Mouse (Mus musculus): Measurements from ENCODE around the gene Sirpa. TPM values are rescaled to one million over a fixed set of nuclear protein-coding genes. Genes with fewer than 3 reads are reported as not detected.

Gene Sirpa
- total and polyA plus RNA-seq, 3 experiments: 28.3 to 29.4 (median 28.9) TPM

- H3K27me3 ChIP-seq (ENCODE audit: control insufficient read depth, insufficient read depth, low read length): no peaks in the 10 kb centered on the region
- H3K9ac ChIP-seq (ENCODE audit: low read depth, low read length): no peak overlapping the region
- no peaks in the 10 kb centered on the region for H3K79me2 ChIP-seq (replicated peaks; ENCODE audit: control insufficient read depth, insufficient read depth, low read length)
- H3K27ac ChIP-seq: no peak overlapping the region
- H3K4me3 ChIP-seq: no peak overlapping the region
- TF ChIP-seq CTCF (IDR thresholded peaks at IDR 0.05): no peak
- no peak for TF ChIP-seq POLR2A (IDR thresholded peaks at IDR 0.05; ENCODE audit: insufficient read depth, low read depth, low read length)
- no peak for TF ChIP-seq EP300 (IDR thresholded peaks at IDR 0.05; ENCODE audit: insufficient read depth, low read depth, low read length)
- WGBS: 67% methylated on average over 5 of the region's 5 CpGs
- intact Hi-C loops (cut with DNase I): no loop called here
- H3K4me1 ChIP-seq (ENCODE audit: control insufficient read depth, insufficient read depth, low read length): no peaks in the 10 kb centered on the region
- H3K36me3 ChIP-seq (ENCODE audit: control insufficient read depth, insufficient read depth, low read length): no peaks in the 10 kb centered on the region
- DNase-seq: no peak
Measured at GRCm38 (mm10) chr2:129679066-129679465, 86.4 kb downstream of the Sirpa start.

GRCm38 (mm10) chr2:129680236-129680635 is 87.6 kb downstream of the Sirpa start:
- Histone ChIP-seq H3K79me2 (replicated peaks; ENCODE audit: control insufficient read depth, insufficient read depth, low read length) (no peaks in the 10 kb centered on the region), H3K9ac (ENCODE audit: low read depth, low read length) (no peak overlapping the region), H3K4me3 (no peak overlapping the region), H3K27ac (no peak overlapping the region), H3K27me3 (ENCODE audit: control insufficient read depth, insufficient read depth, low read length) (no peaks in the 10 kb centered on the region), H3K36me3 (ENCODE audit: control insufficient read depth, insufficient read depth, low read length) (no peaks in the 10 kb centered on the region), H3K4me1 (ENCODE audit: control insufficient read depth, insufficient read depth, low read length) (no peaks in the 10 kb centered on the region)
- intact Hi-C loops (cut with DNase I): no loop called here
- TF ChIP-seq CTCF (IDR thresholded peaks at IDR 0.05): no peak
- no peak for TF ChIP-seq EP300 (IDR thresholded peaks at IDR 0.05; ENCODE audit: insufficient read depth, low read depth, low read length)
- TF ChIP-seq POLR2A (IDR thresholded peaks at IDR 0.05; ENCODE audit: insufficient read depth, low read depth, low read length): no peak
- no peak for DNase-seq
- WGBS: 85% methylated on average over 3 of the region's 3 CpGs

Other genes with a start within 250 kb of the Sirpa start
- under 1 TPM; 0.27 to 0.94 TPM for gene Il1b, start 221.7 kb upstream of the Sirpa start, total RNA-seq (2021)
- gene Il1b, start 221.7 kb upstream of the Sirpa start, polyA plus RNA-seq (2012; rRNA removed): 0.86 and 1.3 TPM in 2 replicates
- under 1 TPM in 1 of 2 experiments, not detected in 1; 0.23 TPM for gene F830045P16Rik, start 56.2 kb upstream of the Sirpa start, total RNA-seq (2021)
- gene F830045P16Rik, start 56.2 kb upstream of the Sirpa start, polyA plus RNA-seq (2012; rRNA removed): 0.20 TPM in 1 of 2 replicates, not detected in the other
- not detected for gene Pdyn, start 107.0 kb downstream of the Sirpa start, total RNA-seq (2021)
- gene Pdyn, start 107.0 kb downstream of the Sirpa start, polyA plus RNA-seq (2012; rRNA removed): not detected in 2 replicates
- 10 to 100 TPM; 10.9 to 18.4 TPM for gene Stk35, start 207.7 kb downstream of the Sirpa start, total RNA-seq (2021)
- 11.2 and 17.8 TPM in 2 replicates for gene Stk35, start 207.7 kb downstream of the Sirpa start, polyA plus RNA-seq (2012; rRNA removed)

Measured in heart, adult 2 months (tissue).